In genomic region chr9:120731952-120732622, GRCm38 (mm10) we compare ENCODE assay signal across 14 mouse cellular contexts.
DNase-seq lines count a peak whose midpoint lies in the region; ATAC-seq and TF ChIP-seq lines count a peak whose summit lies in the region.
"Had no signal": no experiment of that assay in that cellular context is flagged by ENCODE, and none has a peak within 500 bp of the region (broad histone marks: within the 10 kb centered on the region; RNA-seq: fewer than 3 reads in every experiment).

No protein-coding gene starts in this region.

- H3K9ac ChIP-seq in forebrain, embryonic 12.5 days = no peak overlapping the region
- no peak overlapping the region for H3K9ac ChIP-seq in forebrain, postnatal 0 days
- no peak overlapping the region for H3K9ac ChIP-seq in neural tube, embryonic 13.5 days
- H3K9ac ChIP-seq in neural tube, embryonic 15.5 days (replicated peaks) = no peak overlapping the region
- H3K9ac ChIP-seq: heart, embryonic 12.5 days; hindbrain, embryonic 13.5 days had no signal

- H3K27me3 ChIP-seq in forebrain, embryonic 12.5 days = 0 out of 2 replicates have a peak, but pooled peaks cover 11% of the 10 kb centered on the region
- no peaks in the 10 kb centered on the region for H3K27me3 ChIP-seq in forebrain, postnatal 0 days (ENCODE audit: insufficient read depth, low read length)
- no peaks in the 10 kb centered on the region for H3K27me3 ChIP-seq in neural tube, embryonic 13.5 days
- H3K27me3 ChIP-seq in neural tube, embryonic 15.5 days (replicated peaks) = no peaks in the 10 kb centered on the region
- H3K27me3 ChIP-seq: heart, embryonic 12.5 days; hindbrain, embryonic 13.5 days had no signal

- H3K36me3 ChIP-seq in forebrain, embryonic 12.5 days (replicated peaks) = no peaks in the 10 kb centered on the region
- no peaks in the 10 kb centered on the region for H3K36me3 ChIP-seq in forebrain, postnatal 0 days (ENCODE audit: insufficient read depth)
- no peaks in the 10 kb centered on the region for H3K36me3 ChIP-seq in neural tube, embryonic 13.5 days
- H3K36me3 ChIP-seq in neural tube, embryonic 15.5 days = no peaks in the 10 kb centered on the region
- H3K36me3 ChIP-seq: heart, embryonic 12.5 days; hindbrain, embryonic 13.5 days had no signal

- intact Hi-C loops in left cerebral cortex, postnatal 14 days (cut with DNase I) = no loop called here

- no peak overlapping the region for H3K4me2 ChIP-seq in forebrain, embryonic 12.5 days
- no peak overlapping the region for H3K4me2 ChIP-seq in forebrain, postnatal 0 days (ENCODE audit: low read depth)
- no peak overlapping the region for H3K4me2 ChIP-seq in neural tube, embryonic 13.5 days
- H3K4me2 ChIP-seq in neural tube, embryonic 15.5 days = no peak overlapping the region
- H3K4me2 ChIP-seq: heart, embryonic 12.5 days; hindbrain, embryonic 13.5 days had no signal

- WGBS in forebrain, embryonic 12.5 days = 23% methylated on average over 8 of the region's 8 CpGs
- 33% methylated on average over 8 of the region's 8 CpGs for WGBS in forebrain, postnatal 0 days
- 44% methylated on average over 8 of the region's 8 CpGs for WGBS in neural tube, embryonic 13.5 days
- 45% methylated on average over 8 of the region's 8 CpGs for WGBS in neural tube, embryonic 15.5 days

- no peak for DNase-seq in forebrain, postnatal 0 days
- peak; percentile 60 to 65 for DNase-seq in kidney, postnatal 36 days
- DNase-seq in retina, postnatal 1 day = peak; percentile 43
- no peak for DNase-seq in left cerebral cortex, postnatal 14 days (ENCODE audit: low spot score in 2 of 2)
- DNase-seq: adrenal gland, postnatal 10 days; gastrocnemius, postnatal 10 days had no signal

- 0 out of 2 replicates have a peak overlapping the region, but pooled peaks have one; percentile 42 for H3K27ac ChIP-seq in forebrain, embryonic 12.5 days
- H3K27ac ChIP-seq in forebrain, postnatal 0 days (ENCODE audit: low read depth, low read length) = no peak overlapping the region
- no peak overlapping the region for H3K27ac ChIP-seq in neural tube, embryonic 13.5 days (replicated peaks)
- H3K27ac ChIP-seq in neural tube, embryonic 15.5 days (replicated peaks) = no peak overlapping the region
- H3K27ac ChIP-seq: hindbrain, embryonic 13.5 days had no signal

- ATAC-seq in forebrain, embryonic 12.5 days (ENCODE audit: low FRiP score) = no peak
- no peak for ATAC-seq in forebrain, postnatal 0 days
- 0 out of 2 replicates have a peak, but pooled peaks have one; percentile 8 for ATAC-seq in neural tube, embryonic 13.5 days (ENCODE audit: low read depth)
- no peak for ATAC-seq in neural tube, embryonic 15.5 days (ENCODE audit: low FRiP score)
- ATAC-seq in cerebellum, adult (ENCODE audit: insufficient number of reproducible peaks, low FRiP score, low TSS enrichment) = no peak
- ATAC-seq: lung, postnatal 0 days had no signal

- H3K9me3 ChIP-seq in forebrain, embryonic 12.5 days = 0 out of 2 replicates have a peak, but pooled peaks cover 5% of the 10 kb centered on the region
- no peaks in the 10 kb centered on the region for H3K9me3 ChIP-seq in forebrain, postnatal 0 days (ENCODE audit: low read length)
- no peaks in the 10 kb centered on the region for H3K9me3 ChIP-seq in neural tube, embryonic 13.5 days
- H3K9me3 ChIP-seq in neural tube, embryonic 15.5 days (replicated peaks) = no peaks in the 10 kb centered on the region
- H3K9me3 ChIP-seq: hindbrain, embryonic 13.5 days had no signal

- H3K4me3 ChIP-seq in forebrain, embryonic 12.5 days (replicated peaks) = no peak overlapping the region
- no peak overlapping the region for H3K4me3 ChIP-seq in forebrain, postnatal 0 days (ENCODE audit: low read depth, low read length)
- H3K4me3 ChIP-seq in neural tube, embryonic 13.5 days = no peak overlapping the region
- H3K4me3 ChIP-seq in neural tube, embryonic 15.5 days (replicated peaks) = no peak overlapping the region
- H3K4me3 ChIP-seq: heart, embryonic 12.5 days; hindbrain, embryonic 13.5 days; myocyte had no signal

- H3K4me1 ChIP-seq in forebrain, embryonic 12.5 days = peaks cover 37% of the 10 kb centered on the region
- H3K4me1 ChIP-seq in forebrain, postnatal 0 days (ENCODE audit: insufficient read depth) = peaks cover 22% of the 10 kb centered on the region; the same call in 1 of the 2 replicates
- H3K4me1 ChIP-seq in neural tube, embryonic 13.5 days (replicated peaks) = peaks cover 38% of the 10 kb centered on the region
- H3K4me1 ChIP-seq in neural tube, embryonic 15.5 days = peaks cover 36% of the 10 kb centered on the region

- no peak for TF ChIP-seq CTCF in forebrain, postnatal 0 days (IDR thresholded peaks at IDR 0.05; ENCODE audit: low read depth)

Comparison
In these comparisons a context has a peak if more than half of its experiments do, and no peak if none do; other contexts are left out.
1. DNase-seq: peak in kidney, postnatal 36 days (2 of 2) and retina, postnatal 1 day (single experiment); none in forebrain, postnatal 0 days (single experiment) and left cerebral cortex, postnatal 14 days (0 of 2).